Mouse (Mus musculus) 3134 (cell line): ENCODE results near the gene Cnpy1.

Source experiments
- DNase-seq: peaks from one replicate; pipeline ENCODE4 v3.0.0-alpha.2; 2011; ENCODE audit warnings: low spot score; ENCODE audit not compliant: insufficient read length; ENCODE audit errors: extremely low read depth

Gene Cnpy1

GRCm38 (mm10) chr5:28195473-28195872, 50.1 kb downstream of the Cnpy1 start:
- DNase-seq: no peak

- no peak for DNase-seq
Observed at GRCm38 (mm10) chr5:28192099-28192454, 53.5 kb downstream of the Cnpy1 start.

- no peak for DNase-seq
Observed at GRCm38 (mm10) chr5:28191201-28192098, 54.2 kb downstream of the Cnpy1 start.

GRCm38 (mm10) chr5:28179237-28179790, 66.3 kb downstream of the Cnpy1 start:
- DNase-seq: no peak

- no peak for DNase-seq
Observed at GRCm38 (mm10) chr5:28178322-28178721, 67.3 kb downstream of the Cnpy1 start.

- DNase-seq: no peak
Observed at GRCm38 (mm10) chr5:28176585-28176984, 69.0 kb downstream of the Cnpy1 start.

GRCm38 (mm10) chr5:28176023-28176422, 69.6 kb downstream of the Cnpy1 start:
- DNase-seq: no peak

- DNase-seq: no peak
Observed at GRCm38 (mm10) chr5:28175570-28175919, 70.1 kb downstream of the Cnpy1 start.

GRCm38 (mm10) chr5:28174876-28175569, 70.6 kb downstream of the Cnpy1 start:
- DNase-seq: no peak

- DNase-seq: no peak
Observed at GRCm38 (mm10) chr5:28174086-28174485, 71.5 kb downstream of the Cnpy1 start.

- no peak for DNase-seq
Observed at GRCm38 (mm10) chr5:28173674-28174073, 71.9 kb downstream of the Cnpy1 start.

GRCm38 (mm10) chr5:28172921-28173670, 72.5 kb downstream of the Cnpy1 start:
- no peak for DNase-seq

- no peak for DNase-seq
Observed at GRCm38 (mm10) chr5:28172261-28172920, 73.2 kb downstream of the Cnpy1 start.

- no peak for DNase-seq
Observed at GRCm38 (mm10) chr5:28171667-28172066, 73.9 kb downstream of the Cnpy1 start.

GRCm38 (mm10) chr5:28170892-28171291, 74.7 kb downstream of the Cnpy1 start:
- DNase-seq: no peak

- no peak for DNase-seq
Observed at GRCm38 (mm10) chr5:28170081-28170480, 75.5 kb downstream of the Cnpy1 start.

GRCm38 (mm10) chr5:28169166-28169801, 76.3 kb downstream of the Cnpy1 start:
- no peak for DNase-seq

- no peak for DNase-seq
Observed at GRCm38 (mm10) chr5:28168253-28169165, 77.1 kb downstream of the Cnpy1 start.
